Mouse (Mus musculus): ENCODE results near the gene Egfl7. TPM values are rescaled to one million over a fixed set of nuclear protein-coding genes. Genes with fewer than 3 reads are reported as not detected.

Egfl7 gene
- total RNA-seq, 2 experiments from 2014 or later: 68.0 to 81.4 TPM

DNA sequence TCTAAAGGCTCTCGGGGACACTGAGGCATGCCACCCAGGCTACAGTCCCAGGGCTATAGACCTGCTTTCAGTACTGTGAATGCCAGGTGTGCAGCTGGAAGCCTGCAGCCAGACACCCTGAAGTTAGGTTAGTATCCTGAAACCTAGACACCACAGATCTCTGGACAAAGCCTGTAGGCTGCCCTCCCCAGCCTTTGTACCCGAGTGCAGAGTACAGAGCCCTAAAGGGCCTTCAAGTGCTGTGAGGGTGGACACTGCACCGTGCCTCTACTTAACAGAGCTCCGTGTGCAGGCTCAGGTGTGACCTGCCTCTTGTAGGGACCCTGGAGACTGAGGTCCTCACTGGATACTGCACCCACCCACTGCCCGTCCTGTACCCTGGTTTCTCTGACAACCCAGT is 19.3 kb upstream of the Egfl7 start:
- intact Hi-C loops (cut with DNase I): loop anchor here (10.0 kb wide), 2 partner anchors 236 to 406 kb away; no protein-coding TSS in a partner anchor
- no peak for DNase-seq (ENCODE audit: low spot score in 2 of 2)

DNA sequence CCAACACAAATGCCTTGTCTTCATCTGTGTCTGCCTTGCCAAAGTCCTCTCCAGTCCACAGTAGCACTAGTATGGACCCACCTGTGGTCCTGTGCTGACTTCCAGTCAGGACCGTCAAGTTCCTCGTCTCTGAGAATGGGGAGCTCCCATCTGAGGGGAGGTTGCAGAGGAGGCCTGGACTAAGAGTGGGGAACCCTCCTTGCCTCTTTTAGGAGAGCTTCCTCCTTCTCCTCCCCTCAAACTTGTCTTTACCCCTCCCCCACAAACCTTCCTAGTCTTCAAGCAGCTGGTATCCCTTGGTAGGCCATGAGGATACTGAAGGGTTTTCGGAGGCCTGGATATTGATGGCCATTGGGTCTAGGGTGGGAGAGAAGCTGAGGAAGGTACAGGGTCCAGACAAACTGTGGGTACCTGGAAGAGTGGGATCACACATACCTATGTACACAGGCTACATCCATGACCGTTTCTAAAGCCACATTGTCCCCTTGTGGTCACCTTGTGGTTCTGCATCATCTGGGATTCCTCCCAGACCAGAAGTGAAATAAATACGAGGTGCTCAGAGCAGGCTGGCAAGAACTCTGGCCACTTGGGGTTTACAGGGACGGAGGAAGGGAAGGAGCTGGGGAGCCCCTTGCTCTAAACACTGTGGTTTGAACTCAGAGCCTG is 18.3 kb upstream of the Egfl7 start:
- intact Hi-C loops (cut with DNase I): loop anchor here (1.0 to 10.0 kb wide), 3 partner anchors 112 to 407 kb away; no protein-coding TSS in a partner anchor
- peak; percentile 41 to 57 for DNase-seq (ENCODE audit: low spot score in 2 of 2)

DNA sequence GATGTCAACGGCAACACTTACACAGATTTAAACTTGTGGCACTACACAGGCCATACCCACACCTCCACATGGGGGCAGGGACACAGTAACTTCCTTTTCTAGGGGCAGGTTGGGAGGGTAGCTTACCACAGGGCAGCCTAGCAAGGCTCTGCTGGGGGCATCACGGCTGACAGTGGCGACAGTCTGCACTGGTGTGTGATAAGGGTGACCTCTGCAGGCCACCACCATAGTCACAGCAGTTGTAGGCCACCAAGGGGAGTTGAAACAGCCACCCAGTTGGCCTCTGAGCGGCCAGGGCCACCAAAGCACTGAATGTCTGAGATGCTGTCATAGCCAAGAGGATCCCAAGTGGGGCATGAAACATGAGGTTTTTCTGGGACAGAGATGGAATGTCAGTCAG is 13.6 kb upstream of the Egfl7 start:
- intact Hi-C loops (cut with DNase I): loop anchor here (1.0 to 10.0 kb wide), 4 partner anchors 117 to 411 kb away; no protein-coding TSS in a partner anchor
- no peak for DNase-seq (ENCODE audit: low spot score in 2 of 2)

DNA sequence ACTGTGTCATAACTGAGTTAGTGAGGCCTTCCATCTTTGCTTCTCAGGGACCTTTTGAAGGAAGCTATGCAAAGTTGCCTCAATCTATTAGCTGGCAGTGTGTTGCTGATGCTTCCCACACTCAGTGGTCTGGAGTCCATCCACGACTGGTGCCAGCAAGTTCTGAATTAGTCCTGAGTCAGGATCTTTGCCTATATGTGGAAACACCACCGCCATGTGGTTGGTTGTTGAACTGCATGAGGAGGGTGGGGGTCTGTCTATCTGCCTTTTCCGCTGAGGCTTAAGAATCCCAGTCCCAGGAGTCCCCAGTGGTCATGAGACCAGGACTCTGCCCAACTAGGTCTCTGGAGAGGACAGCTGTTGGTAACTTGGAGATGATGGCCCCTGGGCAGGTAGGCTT is 9.8 kb upstream of the Egfl7 start:
- intact Hi-C loops (cut with DNase I): no loop called here

DNA sequence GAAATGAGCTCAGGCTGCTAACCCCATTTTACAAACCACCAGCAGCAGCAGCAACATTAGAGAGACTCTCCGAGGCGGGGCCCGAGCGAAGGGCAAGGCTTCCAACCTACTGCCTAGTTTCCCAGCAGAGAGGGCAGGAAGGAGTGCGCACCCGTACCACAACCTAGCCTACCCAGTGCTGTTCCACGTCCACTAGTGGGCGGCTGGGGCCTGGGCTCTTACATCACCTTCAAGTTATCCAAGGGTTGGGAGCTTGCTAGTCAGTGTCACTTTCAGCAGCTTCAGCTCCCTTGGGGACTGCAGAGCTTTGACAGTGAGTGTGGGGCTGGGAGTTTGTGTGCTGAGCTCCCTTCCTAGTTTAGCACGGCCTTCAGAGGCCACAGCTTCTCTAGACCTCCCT is 8.4 kb upstream of the Egfl7 start:
- no peak for DNase-seq (ENCODE audit: low spot score in 2 of 2)
- intact Hi-C loops (cut with DNase I): no loop called here

More for the DNA sequence above, 9.8 kb upstream of the Egfl7 start:
- peak; percentile 39 to 47 for DNase-seq (ENCODE audit: low spot score in 2 of 2)

DNA sequence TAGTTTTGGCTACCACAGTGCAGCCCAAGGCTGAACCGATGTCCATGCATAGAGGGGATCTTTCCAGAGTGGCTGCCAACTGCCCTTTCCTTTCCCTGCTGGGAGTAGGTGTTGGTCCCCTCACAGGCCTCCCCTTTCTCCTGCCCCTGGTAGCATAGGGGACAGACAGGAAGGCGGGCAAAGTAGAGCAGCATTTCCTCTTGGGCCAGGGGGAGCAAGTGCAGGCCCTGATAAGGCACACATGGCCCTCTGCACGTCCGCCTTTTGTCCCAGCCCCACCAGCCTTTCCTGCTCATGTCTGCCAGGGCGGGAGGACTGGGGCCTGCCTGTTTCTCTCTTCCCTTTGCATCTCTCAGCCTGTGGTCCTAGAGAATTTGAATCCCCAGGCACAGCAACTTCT is 8.0 kb upstream of the Egfl7 start:
- intact Hi-C loops (cut with DNase I): no loop called here
- DNase-seq (ENCODE audit: low spot score in 2 of 2): no peak

DNA sequence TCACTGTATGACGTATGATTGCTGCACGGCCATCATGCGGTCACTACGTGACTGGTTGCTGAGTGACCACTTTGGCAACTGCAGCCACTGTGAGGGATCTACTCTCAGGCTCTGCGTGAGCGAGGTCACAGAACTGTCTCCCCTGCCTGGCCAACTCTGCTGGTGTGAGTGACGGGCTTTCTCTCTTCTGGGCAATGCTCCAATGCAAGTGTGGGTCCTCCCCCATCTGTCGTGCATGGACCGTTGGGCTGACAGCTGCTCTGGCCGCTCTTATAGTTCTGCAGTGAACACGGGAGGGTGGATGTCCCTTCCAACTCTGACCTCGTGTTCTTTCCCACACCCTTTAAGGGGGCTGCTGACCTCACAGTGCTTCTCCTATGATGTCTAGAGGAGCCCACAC is 6.4 kb upstream of the Egfl7 start:
- peak in 1 of 2 experiments; percentile 51 for DNase-seq (ENCODE audit: low spot score in 2 of 2)
- intact Hi-C loops (cut with DNase I): no loop called here

DNA sequence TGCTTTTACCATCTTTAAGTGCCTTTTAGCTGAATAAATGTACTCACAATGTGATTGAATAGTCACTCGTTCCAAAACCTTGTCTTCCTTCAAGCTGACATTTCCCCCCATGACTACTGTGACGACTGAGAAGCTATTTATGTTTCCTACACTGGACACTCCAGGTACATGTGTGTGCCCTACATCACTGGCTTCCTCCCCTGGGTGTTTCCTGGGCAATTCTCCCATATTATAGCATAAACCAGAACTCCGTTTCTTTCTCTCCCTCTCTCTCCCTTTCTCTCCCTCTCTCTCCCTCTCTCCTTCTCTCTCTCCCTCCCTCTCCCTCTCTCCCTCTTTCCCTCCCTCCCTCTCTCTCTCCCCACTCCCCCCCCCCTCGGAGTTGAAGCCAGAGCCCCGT is 6.0 kb upstream of the Egfl7 start:
- DNase-seq (ENCODE audit: low spot score in 2 of 2): no peak
- intact Hi-C loops (cut with DNase I): no loop called here

DNA sequence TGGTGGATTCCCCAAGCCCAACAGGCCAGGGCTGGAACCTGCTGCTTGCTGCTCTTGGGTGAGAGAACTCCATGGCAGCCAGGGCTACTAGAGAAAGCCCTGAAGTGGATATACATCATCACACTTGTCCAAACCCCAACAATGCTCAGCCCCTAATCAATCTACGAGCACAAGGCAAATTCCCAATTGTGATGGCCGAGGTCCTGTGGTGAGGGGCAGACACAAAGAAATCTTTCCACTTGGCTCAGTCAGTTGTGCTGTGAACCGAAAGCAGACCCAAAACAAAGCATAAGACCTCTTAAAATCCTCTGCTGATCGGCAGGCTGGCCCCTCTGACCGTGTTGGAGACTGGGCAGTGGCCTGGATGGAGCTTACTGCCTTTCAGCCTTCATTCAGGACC is 5.0 kb upstream of the Egfl7 start:
- no peak for DNase-seq (ENCODE audit: low spot score in 2 of 2)
- intact Hi-C loops (cut with DNase I): no loop called here

DNA sequence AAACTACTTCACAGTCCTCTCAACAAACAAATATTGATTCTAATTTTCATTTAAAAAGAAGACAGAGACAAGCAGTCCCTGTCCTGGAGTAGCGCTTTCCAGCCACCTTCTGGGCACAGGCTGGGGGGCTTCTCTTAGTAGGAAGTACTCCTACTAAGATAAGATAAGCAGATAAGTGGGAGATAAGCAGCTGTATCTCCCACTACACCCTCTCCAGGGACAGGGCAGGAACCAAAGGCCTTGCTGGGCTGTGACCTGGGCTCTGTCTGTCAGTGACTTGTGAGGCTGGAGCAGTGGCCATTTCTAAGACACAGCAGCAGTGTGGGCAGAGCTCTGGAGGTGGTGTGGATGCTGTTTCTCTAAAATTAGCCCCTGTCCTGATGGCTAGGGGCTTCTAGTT is 4.4 kb upstream of the Egfl7 start:
- no peak for DNase-seq (ENCODE audit: low spot score in 2 of 2)
- intact Hi-C loops (cut with DNase I): no loop called here

DNA sequence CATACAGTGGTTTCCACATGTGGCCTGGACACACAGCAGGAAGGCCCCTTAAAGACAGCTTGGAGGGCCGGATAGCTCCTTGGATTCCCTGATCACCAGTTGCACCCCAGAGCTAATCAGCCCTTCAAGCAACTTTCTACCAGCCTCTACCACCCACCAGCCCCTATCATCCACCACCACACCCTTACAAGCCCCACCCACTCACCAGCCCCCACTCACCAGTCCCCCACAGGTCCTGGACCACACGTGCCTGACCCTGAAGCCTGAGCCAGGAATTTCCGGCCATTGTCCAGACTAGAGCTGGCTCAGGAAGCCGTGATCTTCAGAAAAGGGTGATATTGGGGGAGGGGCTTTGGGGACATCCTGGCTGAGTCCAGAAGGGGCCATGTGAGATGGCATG is 3.9 kb upstream of the Egfl7 start:
- DNase-seq (ENCODE audit: low spot score in 2 of 2): no peak
- intact Hi-C loops (cut with DNase I): no loop called here

DNA sequence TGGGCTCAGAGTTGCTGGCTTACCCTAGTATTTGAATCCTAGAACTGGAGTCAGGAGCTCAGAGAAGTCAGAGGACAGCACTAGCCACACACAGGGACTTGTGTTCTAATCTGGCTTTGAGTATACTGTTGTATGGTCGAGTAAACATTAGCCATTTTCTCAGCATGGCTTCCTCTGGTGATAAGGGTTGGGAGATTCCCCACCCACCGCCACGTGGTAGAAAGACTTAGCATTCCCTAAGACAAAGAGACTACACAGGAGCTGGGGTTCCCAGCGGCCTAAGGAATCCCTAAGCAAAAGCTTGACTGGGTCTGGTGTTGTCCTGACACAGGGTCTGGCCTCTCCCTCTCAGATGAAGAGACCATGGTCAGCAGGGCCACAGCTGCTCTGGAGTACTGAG is 3.4 kb upstream of the Egfl7 start:
- intact Hi-C loops (cut with DNase I): no loop called here

DNA sequence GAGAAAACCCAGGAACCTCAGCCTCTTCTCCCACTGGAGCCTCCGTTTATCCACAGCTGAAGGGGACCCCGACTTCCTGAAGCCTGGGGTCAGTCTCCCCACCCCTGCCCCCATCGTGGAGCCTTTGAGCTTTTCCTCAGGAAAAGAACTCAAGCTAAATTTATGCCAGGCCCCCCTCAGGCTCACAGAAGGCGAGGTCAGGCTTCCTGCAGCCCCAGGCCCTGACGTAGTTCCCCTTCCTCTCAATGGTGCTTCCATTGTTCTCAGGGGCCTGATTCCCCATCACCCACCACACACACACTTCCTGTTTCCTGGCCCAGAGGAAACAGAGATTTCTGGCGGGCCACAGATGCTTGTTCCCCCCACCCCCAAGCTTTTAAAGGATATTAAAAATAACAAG is 1.4 kb upstream of the Egfl7 start:
- DNase-seq (ENCODE audit: low spot score in 2 of 2): no peak
- intact Hi-C loops (cut with DNase I): no loop called here

More for the DNA sequence above, 3.4 kb upstream of the Egfl7 start:
- no peak for DNase-seq (ENCODE audit: low spot score in 2 of 2)

DNA sequence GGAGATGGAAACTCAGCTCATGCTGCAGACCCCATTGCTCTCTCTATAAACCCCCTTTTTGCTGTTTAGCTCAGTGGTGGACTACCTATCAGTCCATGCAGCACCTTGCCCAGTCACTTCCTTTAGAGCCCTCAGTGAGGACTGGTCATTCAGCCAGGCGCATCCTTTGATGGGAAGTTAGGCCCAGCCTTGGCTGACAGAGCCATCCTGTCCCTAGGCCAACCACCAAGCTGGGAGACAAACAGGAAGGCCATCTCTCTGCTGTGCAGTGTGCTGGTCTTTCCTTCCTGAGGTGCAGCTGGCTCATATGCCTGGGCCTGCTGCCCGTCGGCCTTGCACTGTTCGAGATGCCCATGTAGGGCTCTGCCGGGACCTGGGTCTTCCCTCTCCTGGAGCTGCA is 937 bp downstream of the Egfl7 start:
- DNase-seq (ENCODE audit: low spot score in 2 of 2): no peak
- intact Hi-C loops (cut with DNase I): no loop called here

DNA sequence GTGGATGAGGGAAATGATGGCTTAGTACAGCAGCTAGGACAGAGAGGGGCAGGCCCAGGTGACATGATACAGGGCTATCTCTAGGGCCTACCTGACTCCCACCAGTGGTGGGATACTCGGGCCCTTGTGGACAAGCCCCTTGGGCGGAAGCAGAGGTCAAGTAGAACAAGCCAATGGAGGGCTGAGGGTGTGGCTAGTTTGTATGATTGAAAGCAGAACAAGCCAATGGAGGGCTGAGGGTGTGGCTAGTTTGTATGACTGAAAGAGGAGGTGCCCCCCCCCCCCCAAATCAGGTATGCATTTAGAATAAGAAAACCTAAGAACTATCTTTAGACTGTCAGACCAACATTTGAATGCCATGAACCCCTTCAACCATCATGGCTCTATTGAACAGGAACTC is 2.4 kb downstream of the Egfl7 start:
- intact Hi-C loops (cut with DNase I): no loop called here
- no peak for DNase-seq (ENCODE audit: low spot score in 2 of 2)

DNA sequence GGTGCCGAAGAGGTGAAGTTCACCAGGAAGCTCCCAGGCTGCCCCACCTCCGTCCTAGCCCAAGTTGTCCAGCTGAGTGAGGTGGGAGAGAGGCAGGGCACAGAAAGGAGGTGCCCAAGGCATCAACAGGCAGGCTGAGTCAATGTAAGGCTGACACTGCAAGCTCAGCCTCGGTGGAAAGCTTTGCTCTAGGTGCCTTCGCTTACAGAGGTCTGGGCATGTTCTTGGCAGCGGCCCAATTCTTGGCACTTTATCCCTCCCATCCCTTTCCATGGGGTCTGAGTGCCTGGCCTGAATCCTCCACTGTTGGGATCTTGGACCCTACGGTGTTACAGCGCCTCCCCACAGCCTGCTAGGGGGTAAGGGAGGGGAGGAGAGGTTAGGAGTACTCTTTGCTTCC is 2.9 kb downstream of the Egfl7 start:
- no peak for DNase-seq (ENCODE audit: low spot score in 2 of 2)
- intact Hi-C loops (cut with DNase I): no loop called here

DNA sequence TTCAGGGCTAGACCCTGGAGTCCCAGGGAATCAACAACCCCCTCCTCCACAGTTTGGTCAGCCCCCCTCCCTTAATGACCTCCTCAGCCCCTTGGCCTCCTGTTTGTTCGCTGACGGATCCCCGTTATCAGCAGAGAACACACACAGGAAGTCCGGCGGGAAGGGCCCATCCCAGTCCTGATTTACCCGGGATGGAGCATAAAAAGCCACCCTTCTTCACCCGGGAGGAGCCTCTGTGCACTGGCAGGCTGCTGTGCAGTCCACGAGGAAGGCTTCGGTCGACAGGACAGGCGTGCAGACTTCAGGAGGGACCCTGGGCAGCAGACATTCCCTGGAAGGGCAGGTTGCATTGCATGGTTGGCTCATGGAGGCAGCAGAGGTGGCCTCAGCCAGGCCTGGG is 3.8 kb downstream of the Egfl7 start:
- no peak for DNase-seq (ENCODE audit: low spot score in 2 of 2)
- intact Hi-C loops (cut with DNase I): no loop called here

DNA sequence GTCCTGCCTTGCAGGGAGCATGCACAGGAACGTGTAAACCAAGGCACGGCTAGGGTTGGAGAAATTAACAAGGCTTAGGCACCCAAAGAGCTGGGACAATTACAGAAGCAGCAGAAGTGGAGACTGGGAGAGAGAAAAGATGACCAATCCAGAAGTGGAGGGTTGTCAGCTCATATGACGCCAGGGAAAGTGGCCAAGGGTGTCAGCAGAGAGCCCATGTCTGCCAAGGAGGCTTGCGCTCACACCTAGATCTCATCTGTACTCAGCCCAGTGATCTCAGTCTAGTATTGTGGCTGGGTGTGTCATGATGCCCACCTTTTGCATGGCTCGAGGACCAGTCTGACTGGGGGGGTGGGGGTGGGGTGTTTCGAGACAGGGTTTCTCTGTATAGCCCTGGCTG is 5.9 kb downstream of the Egfl7 start:
- intact Hi-C loops (cut with DNase I): loop anchor here (1.0 kb wide), 1 partner anchor 55 kb away; no protein-coding TSS in a partner anchor
- DNase-seq (ENCODE audit: low spot score in 2 of 2): peak in 1 of 2 experiments; percentile 33

DNA sequence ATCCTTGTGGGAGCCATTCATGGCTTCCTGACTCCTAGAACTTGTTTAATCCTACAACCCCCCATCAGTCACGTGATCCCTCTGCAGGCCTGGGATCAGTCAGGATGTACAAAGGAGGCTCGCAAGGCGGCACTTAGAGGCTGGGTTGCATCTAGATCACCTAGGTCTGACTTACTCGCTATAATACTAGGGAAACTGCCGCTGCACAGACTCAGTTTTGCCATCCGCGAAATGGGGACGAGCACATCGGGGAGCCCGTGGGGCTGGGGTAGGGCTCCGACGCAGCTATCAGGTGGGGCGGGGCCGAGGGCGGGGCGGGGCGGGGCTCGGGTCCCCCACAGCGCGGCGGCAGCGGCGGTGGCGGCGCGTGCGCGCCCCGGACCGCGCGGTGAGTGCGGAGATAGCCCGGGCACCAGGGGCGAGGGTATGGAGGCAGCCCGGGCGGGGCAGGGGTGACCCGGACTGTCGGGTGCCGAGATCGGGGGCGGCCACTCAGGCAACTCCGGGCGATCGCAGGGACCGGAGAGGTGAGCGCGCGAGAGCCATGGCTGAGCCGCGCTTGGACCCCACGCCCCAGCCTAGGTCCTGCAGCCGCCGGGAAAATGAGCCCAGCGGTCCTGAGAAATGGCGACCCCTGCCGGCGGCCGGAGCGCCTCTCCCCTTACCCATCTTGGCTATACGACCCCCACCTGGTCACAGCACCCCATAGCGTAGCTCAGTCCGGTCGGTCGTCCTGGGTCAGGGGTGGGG is 6.7 kb downstream of the Egfl7 start, which contains the start of gene Gm20532:
Gm20532 (plus strand) TSS at position 346 of the 750 bp plus-strand sequence.
- peak; percentile 56 to 69 for DNase-seq (ENCODE audit: low spot score in 2 of 2)
- intact Hi-C loops (cut with DNase I): loop anchor here (1.0 kb wide), 1 partner anchor 54 kb away; no protein-coding TSS in a partner anchor

DNA sequence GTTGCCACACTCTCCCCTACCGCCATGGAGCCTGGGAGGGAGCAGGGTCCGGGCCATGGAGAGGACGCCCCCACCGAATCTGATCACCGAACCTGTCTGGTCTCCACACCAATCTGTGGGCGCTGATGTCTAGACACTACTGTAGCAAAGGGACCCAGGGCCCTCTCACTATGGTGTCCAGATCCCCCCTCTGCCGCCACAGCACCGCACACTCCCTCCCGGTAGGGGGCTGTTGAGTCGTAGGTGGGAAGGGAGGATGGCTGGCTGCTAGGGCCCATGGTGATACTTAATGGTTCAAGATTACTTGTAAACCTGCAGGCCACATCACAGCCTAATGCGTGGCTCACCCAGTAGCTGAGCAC is 7.2 kb downstream of the Egfl7 start:
- no peak for DNase-seq (ENCODE audit: low spot score in 2 of 2)
- intact Hi-C loops (cut with DNase I): no loop called here

DNA sequence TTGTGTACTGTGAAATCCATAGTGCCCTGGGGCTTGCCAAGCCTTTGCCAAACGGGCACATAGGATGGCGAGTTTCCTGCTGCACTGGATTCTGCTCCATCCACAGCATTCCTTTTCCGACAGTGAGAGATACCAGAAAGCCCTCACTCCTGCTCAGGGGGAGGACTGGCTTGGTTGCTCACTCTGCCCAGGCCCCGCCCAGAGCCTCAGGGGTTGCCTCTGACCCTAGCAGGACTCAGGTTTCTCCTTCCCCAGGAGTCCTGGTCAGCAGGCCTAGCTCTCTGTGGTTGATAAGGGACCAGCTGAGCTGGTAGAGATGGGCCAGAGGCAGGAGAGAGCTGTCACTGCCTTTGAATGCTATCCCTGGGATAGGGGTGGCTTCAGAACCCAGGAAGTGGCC is 8.8 kb downstream of the Egfl7 start:
- intact Hi-C loops (cut with DNase I): no loop called here
- DNase-seq (ENCODE audit: low spot score in 2 of 2): no peak

Measured in left cerebral cortex, postnatal 25 days (tissue).